Mouse (Mus musculus) gastrocnemius, postnatal 4 days (tissue): ENCODE data around the gene Tm9sf2. TPM values are rescaled to one million over a fixed set of nuclear protein-coding genes. Genes with fewer than 3 reads are reported as not detected.
"Not testable (repeated sequence)": the region's sequence is repeated elsewhere in the genome, so short reads cannot be mapped to it uniquely, and the experiment has no call there.

Experiments
- DNase-seq, 2 experiments: peaks; one replicate each; pipeline ENCODE4 v3.0.0; 2021 to 2022; ENCODE audit warnings: low spot score in 2 of 2, mixed read lengths in 2 of 2
- total RNA-seq, 2 experiments: library from RNA; stranded (reverse); gene quantifications; 2 replicates each; pipeline ENCODE4 v1.2.3; 2021

The Tm9sf2 gene
- total RNA-seq, 2 experiments from 2014 or later, result 76.2 to 79.7 TPM

DNA sequence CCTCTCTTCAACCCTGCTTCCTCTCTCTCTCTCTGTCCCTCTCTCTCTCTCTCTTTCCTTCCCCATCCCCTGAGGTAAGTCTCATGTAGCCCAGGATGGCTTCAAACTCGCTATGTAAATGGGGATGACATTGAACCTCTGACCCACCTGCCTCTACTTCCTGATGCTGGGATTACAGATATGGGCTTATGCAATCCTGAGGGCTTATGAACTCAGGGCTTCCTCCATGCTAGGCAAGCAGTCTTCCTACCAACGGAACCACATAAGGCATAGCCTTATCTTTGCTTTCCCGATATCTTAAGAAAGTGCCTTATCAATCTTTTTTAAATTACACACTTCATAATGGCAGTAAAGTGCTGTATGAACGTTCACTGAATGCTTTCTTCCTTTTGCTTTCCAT lies 14.5 kb upstream of the Tm9sf2 start:
- no peak for DNase-seq

DNA sequence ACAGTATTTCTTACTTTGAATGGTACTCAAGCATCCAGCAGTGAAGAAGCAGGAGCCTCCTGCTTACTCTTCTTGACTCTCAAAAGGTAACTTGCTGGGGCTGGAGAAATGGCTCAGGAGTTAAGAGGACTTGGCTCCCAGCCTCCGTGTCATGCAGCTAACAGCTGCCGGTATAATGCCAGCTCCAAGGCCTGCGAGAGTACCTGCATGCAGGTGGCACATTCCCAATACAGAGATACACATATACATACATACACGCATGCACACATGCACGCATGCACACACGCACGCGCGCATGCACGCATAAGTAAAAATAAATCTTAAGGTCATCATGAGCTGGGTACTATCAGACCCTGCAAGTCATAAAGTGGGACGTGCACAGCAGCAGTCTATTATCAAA lies 10.5 kb upstream of the Tm9sf2 start:
- DNase-seq, result no peak

DNA sequence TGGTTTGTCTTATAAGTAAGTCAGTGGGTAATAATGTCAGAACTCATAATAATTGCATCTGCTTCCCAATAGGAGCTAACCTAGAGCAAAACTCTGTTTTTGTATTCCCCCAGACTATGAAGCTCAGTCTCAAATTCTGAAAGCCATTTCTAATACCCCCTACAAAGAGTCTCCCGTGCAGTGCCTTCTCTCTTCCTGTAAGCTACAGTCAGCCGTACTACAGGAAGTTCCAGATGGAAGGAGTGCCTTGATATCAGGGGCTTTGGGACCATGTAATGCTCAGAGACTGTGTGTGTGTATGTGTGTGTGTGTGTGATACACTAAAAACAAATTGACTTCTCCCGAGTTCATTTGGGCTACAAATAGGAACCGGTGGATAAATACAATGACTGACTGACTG lies 7.3 kb upstream of the Tm9sf2 start:
- no peak for DNase-seq

DNA sequence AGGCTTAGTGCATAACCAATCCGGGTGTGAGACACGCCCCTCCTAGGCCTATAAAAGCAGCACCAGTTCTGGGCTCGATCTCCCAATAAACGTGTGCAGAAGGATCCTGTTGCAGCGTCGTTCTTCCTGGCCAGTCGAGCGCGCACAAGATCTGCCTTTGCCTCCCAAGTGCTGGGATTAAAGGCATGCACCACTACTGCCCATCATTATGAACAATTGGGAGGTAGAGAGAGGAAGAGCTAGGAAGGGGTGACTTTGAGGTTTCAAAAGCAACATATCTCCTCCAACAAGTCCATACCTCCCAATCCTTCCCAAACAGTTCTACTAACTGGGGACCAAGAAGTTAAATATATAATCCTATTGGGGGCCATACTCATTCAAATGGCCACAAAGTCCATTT lies 4.9 kb upstream of the Tm9sf2 start:
- DNase-seq, result not testable (repeated sequence)

- peak; percentile 83 to 92 for DNase-seq
Measured at GRCm38 (mm10) chr14:122104881-122105280, 2.0 kb upstream of the Tm9sf2 start.

DNA sequence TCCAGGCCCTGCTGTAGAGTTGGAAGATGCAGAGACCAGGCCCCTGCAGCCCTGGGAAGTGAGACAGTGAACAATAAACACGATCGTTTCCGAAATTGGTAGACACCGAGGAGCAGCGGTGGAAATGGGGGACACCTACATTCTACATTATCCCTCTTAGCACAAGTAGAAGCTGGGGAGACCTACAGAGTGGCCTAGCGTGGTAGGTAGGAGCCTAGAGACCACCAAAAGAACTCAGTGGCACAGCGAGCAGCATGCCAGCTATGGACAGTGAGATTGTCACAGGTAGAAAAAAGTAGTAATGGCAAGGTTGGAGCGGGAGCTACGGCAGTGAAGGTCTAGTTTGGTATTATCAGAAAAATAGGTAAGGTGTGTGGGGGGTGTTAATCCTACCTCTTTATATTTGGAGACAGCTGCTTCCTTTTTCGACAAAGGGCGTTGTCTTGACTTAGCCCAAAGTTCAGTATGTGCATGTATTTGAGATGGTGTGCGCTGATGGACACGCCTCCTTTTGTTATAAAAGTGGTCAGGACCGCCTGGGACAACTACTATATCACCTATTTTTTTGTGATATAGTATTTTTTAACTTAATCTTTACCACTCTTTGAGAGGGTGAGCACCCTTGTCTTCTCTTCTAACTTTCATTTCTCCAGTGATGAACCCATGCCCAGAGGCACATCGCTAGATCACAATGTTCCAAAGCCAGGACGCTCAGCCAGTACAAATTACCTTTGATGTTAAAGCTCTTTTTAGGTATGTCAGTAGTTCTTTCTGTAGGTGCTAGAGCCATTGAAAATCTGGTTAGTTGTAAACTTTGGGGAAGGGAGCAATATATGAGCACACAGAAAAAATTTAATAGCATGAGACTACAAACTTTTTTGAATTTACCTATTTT lies 1.2 kb upstream of the Tm9sf2 start:
- DNase-seq, result no peak

GRCm38 (mm10) chr14:122107481-122108214 lies 810 bp downstream of the Tm9sf2 start:
- DNase-seq, result peak; percentile 39 to 40

GRCm38 (mm10) chr14:122111681-122112080 lies 4.8 kb downstream of the Tm9sf2 start:
- DNase-seq, result no peak

GRCm38 (mm10) chr14:122112311-122112710 lies 5.5 kb downstream of the Tm9sf2 start:
- no peak for DNase-seq

DNA sequence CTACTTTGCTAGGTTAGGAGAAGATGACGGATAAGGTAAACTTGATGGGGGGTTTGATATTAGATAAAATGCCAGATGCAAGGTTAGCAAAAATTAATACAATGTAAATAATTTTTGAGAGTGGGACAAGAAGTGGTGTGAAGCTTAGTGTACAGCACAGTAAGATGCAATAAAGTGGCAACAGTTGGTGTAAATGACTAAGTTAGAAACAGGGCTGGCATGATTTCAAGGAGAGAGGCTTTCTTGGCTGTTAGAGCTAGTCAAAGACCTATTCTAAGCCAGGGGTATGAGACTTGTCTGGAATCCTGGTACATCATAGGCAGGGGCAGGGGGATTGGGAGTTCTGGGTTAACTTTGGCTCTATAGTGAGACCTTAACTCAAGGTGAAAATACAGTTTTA lies 9.4 kb downstream of the Tm9sf2 start:
- no peak for DNase-seq

DNA sequence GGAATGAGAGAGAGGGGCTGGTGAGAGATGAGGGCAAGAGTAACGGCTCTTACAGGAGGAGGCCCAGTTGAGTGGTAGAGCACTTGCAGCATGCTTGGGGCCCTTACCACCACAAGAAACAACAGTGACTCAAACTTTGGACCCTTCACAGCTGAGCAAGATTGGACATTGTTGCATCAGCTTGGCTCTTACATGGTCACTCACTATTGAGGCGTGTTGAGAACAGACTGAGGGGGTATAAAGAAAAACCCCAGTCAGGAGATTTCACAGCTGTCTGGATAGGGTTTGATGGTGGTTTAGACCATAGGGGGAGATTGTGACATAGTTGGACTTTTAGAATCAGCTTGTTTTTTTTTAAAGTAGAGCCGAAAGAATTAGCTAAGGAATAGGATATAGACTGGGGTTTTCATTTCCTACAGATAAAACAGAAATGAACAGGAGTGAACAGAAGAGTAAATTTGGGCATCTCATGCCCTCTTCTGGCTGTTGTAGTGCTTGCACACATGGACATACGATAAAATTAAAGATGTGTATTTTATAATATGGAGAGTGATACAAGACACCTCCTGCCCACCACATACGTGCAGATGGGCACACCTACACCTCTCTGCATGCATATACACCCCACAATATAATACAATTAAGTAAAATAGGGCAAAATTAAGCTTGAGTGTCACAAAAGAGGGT lies 23.4 kb downstream of the Tm9sf2 start:
- no peak for DNase-seq

DNA sequence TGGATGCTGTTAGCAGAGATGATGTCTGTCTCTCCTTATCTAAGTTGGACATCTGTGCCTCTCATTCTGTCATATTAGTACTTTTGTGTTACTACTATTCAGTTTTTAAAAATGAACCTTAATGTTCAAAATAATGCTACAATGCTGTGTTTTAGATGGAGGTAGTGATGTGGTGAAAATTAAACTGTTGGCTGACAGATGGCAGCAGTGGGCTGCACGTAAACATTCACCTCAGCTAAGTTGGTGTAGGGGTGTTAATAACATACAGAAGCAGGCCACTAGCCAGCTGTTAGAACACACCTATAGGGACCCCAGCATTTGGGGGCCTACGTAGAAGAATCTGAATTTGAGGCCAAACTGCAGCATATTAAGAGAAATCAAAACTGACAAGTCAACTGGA lies 24.8 kb downstream of the Tm9sf2 start:
- DNase-seq, result no peak

DNA sequence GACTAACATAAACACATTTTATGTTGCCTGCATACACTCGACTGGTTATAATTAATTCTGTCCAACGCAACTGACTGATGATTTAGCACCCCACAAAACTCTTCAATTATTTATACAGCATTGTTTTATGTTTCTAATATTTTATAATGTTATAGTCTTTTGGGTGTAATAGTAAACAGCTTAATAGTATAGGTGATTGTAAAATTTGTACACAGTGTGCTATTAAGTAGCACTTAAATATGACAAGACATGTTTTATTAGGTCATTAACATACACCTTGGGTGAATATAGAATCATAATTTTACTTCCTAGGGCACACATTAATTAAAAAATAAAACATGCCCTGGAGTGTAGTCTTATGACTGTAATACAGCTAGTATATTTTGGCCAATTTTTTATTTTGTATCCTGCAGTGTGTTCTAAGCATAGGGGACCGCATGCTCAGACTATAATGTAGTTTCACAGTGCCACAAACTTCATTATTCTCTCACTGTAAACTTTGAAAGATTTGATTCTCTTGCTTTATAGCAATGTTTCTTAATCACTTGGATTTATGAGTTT lies 29.6 kb downstream of the Tm9sf2 start:
- DNase-seq, result no peak

DNA sequence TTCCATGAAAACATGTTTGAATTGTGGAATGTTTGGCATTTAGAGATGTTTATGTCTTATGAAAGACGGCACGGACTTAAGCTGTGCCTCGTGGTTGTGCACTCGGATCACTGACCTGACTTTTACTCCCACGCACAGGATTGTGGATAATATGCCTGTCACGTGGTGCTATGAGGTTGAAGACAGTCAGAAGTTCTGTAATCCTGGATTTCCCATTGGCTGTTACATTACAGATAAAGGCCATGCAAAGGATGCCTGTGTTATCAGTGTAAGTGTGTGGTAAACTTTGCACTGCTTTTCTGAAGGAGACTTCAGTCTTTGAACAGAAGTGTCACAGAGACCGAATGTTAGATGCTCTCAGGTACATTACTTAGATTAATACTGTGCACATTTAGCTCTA lies 30.4 kb downstream of the Tm9sf2 start:
- no peak for DNase-seq

DNA sequence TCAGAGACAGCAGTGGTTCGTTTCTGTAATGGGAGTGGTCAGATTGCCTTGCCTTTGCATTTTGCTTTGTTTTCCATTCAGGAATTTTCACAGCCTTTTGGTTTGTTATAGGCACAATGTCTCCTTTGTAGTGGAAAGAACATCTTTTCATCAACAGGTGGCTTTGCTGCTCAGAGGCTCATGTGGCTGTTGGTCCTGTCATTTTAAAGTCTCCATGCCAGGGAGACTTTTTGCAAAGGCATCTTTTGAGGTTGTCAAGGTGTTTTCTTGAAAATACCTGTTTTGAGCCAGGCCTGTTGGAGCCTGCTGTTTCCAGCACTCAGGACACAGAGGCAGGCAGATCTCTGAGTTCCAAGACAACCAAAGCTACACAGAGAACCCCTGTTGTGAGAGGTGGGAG lies 33.3 kb downstream of the Tm9sf2 start:
- no peak for DNase-seq

DNA sequence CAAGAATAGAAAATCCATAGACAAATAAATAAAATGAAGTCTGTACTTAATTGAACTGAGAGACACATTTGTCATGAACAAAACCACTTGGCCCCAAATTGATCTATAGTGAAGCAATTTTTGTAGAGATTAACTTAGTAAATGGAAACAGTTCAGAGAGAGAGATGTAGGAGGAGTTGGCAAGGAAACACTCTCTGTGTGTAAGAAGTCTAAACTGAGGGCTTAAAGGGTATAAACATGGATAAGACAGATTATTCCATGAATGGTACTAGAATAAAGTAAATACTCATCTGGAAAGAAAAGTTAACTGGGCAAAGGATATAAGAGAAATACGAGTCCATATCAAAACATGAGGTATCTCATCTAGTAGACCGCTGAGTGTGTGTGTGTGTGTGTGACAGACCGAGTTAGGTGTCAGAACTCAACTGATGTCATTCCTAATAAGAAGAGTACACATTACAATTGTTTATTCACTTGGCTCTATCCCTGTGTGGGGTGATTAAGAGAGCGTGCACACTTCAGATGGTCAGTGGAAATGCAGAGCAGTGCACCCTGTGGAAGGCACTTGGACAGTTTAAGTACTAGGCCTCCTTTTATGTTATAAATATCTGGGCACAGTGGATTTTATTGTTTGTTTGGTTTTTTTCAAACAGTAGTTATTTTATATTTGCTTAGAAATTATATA lies 36.9 kb downstream of the Tm9sf2 start:
- DNase-seq, result no peak

DNA sequence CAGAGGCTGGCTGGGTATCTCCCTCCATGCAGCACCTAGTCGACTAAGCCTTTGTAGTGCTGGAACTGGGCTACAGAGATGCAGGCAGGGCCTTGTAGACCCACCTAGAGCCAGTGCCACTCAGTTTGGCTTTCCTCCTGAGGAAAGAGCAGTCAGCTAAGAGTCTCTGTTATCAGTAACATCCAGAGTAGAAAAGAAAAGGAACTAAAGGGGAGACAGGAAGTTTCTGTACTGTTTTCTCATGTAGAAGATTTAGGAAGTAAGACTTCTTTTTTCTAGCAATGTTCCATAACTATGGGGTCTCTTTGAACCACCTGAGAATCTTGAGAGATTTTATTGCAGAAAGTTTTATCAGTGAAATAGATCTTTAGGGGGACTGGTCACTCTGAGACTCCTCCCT lies 38.5 kb downstream of the Tm9sf2 start:
- no peak for DNase-seq

GRCm38 (mm10) chr14:122150616-122151015 lies 43.8 kb downstream of the Tm9sf2 start:
- DNase-seq, result no peak

DNA sequence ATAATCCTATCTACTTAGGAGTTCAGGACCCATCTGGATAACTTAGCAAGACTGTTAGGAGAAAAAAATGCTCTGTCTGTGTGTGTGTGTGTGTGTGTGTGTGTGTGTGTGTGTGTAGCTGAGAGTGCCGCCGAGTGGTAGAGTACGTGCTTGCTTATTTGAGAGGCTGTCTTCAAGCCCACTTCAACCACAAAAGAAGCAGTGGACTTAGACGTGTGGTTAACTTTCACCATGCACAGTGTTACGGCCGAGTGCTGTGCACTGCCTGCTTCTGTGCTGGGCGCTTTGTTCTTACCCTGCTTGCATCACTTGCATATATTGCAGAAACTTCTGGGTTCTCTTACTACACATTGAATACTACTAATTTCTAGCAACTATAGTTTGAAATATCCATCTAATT lies 50.9 kb downstream of the Tm9sf2 start:
- no peak for DNase-seq

DNA sequence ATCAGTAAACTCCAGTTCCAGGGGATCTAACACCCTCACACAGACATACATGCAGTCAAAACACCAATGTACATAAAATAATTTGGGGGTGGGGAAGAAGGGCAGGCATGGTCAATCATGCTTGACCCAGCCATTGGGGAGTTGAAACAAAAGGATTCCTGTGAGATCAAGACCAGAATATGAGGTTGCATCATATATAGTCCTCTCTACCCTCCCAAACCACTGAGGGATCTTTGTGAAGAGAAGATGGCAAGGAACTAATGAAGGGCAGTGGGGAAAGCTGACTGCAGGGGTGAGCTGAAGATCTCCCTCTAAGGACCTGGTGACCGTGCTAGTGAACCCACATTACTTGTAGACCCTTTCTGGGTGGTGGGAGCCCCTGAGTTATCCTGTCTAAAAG lies 54.1 kb downstream of the Tm9sf2 start:
- DNase-seq, result no peak

- DNase-seq, result no peak
Measured at GRCm38 (mm10) chr14:122168912-122169311, 62.1 kb downstream of the Tm9sf2 start.
